Mouse (Mus musculus) Patski (cell line): Measurements from ENCODE around the gene Ppp2r1b. TPM values are rescaled to one million over a fixed set of nuclear protein-coding genes. Genes with fewer than 3 reads are reported as not detected.
"Not testable (repeated sequence)": the region's sequence is repeated elsewhere in the genome, so short reads cannot be mapped to it uniquely, and the experiment has no call there.

ENCODE experiments used
- ATAC-seq: fragments of 100-300 bp; one replicate; pipeline ENCODE4 v1.8.0; 2021
- CTCF ChIA-PET: fragments of 350-600 bp; sonication (Branson Sonifier 250); formaldehyde crosslinking; loops from one replicate; lab custom pipeline; 2022; ENCODE audit warnings: inconsistent platforms; lab: Charles Lee
- POLR2A ChIA-PET: fragments of 350-600 bp; sonication (Branson Sonifier 250); formaldehyde crosslinking; loops from one replicate; lab custom pipeline; 2022; ENCODE audit warnings: antibody characterized with exemption, inconsistent platforms; lab: Charles Lee
- DNase-seq: peaks from one replicate; pipeline ENCODE4 v3.0.0-alpha.2; 2011; ENCODE audit warnings: low read depth, low spot score
- H3K27me3 ChIP-seq: fragments of 371-371 bp; one replicate; pipeline ENCODE4 v1.5.1; 2021
- CTCF ChIP-seq: fragments of 100-300 bp; IDR thresholded peaks from one replicate; pipeline ENCODE4 v1.5.1; 2021
- in situ Hi-C: fragments of 300-500 bp; cut with MboI; formaldehyde crosslinking; loops from 3 replicates; pipeline ENCODE4 v1.11.1; 2018; ENCODE audit warnings: low pct_unique_long_range_greater_than_20kb, mixed read lengths
- polyA plus RNA-seq: library from polyadenylated mRNA; unstranded; gene quantifications from one replicate; pipeline ENCODE4 v1.2.3, GENCODE M21; 2021

The Ppp2r1b gene
- polyA plus RNA-seq, 1 experiment from 2014 or later: 34.9 TPM

- no peak for ATAC-seq
- DNase-seq: no peak
- ChIA-PET POLR2A (no interaction called here), CTCF (no interaction called here)
- no peak for TF ChIP-seq CTCF
- no peaks in the 10 kb centered on the region for H3K27me3 ChIP-seq
- in situ Hi-C loops: loop anchor here (25.0 kb wide), 1 partner anchor 472 kb away; the partner anchor contains the start of gene Colca2
Measured at GRCm38 (mm10) chr9:50815666-50816065, 29.4 kb upstream of the Ppp2r1b start.

- no peak for TF ChIP-seq CTCF
- no peak for DNase-seq
- ATAC-seq: no peak
- H3K27me3 ChIP-seq: no peaks in the 10 kb centered on the region
- ChIA-PET POLR2A (no interaction called here), CTCF (no interaction called here)
- in situ Hi-C loops: loop anchor here (25.0 kb wide), 1 partner anchor 471 kb away; the partner anchor contains the start of gene Colca2
Measured at GRCm38 (mm10) chr9:50816512-50816911, 28.6 kb upstream of the Ppp2r1b start.

GRCm38 (mm10) chr9:50818050-50818449 is 27.1 kb upstream of the Ppp2r1b start:
- ChIA-PET CTCF (no interaction called here), POLR2A (no interaction called here)
- TF ChIP-seq CTCF: no peak
- in situ Hi-C loops: loop anchor here (25.0 kb wide), 1 partner anchor 469 kb away; the partner anchor contains the start of gene Colca2
- no peaks in the 10 kb centered on the region for H3K27me3 ChIP-seq
- DNase-seq (no peak), ATAC-seq (no peak)

GRCm38 (mm10) chr9:50819716-50820115 is 25.4 kb upstream of the Ppp2r1b start:
- DNase-seq (no peak), ATAC-seq (no peak)
- TF ChIP-seq CTCF: no peak
- no peaks in the 10 kb centered on the region for H3K27me3 ChIP-seq
- in situ Hi-C loops: loop anchor here (25.0 kb wide), 1 partner anchor 468 kb away; the partner anchor contains the start of gene Colca2
- POLR2A ChIA-PET: no interaction called here
- CTCF ChIA-PET: no interaction called here

GRCm38 (mm10) chr9:50821651-50822050 is 23.4 kb upstream of the Ppp2r1b start:
- ATAC-seq (no peak), DNase-seq (no peak)
- H3K27me3 ChIP-seq: no peaks in the 10 kb centered on the region
- no peak for TF ChIP-seq CTCF
- in situ Hi-C loops: loop anchor here (25.0 kb wide), 1 partner anchor 466 kb away; the partner anchor contains the start of gene Colca2
- ChIA-PET POLR2A (interaction anchor here (0.6 kb wide), 1 partner anchor 142 kb away, joined by 3 read pairs; no protein-coding TSS in a partner anchor), CTCF (no interaction called here)

GRCm38 (mm10) chr9:50822216-50822615 is 22.9 kb upstream of the Ppp2r1b start:
- in situ Hi-C loops: loop anchor here (25.0 kb wide), 1 partner anchor 465 kb away; the partner anchor contains the start of gene Colca2
- POLR2A ChIA-PET: no interaction called here
- H3K27me3 ChIP-seq: no peaks in the 10 kb centered on the region
- TF ChIP-seq CTCF: no peak
- CTCF ChIA-PET: no interaction called here
- ATAC-seq: no peak
- DNase-seq: no peak

GRCm38 (mm10) chr9:50823779-50824453 is 21.2 kb upstream of the Ppp2r1b start:
- ChIA-PET POLR2A (interaction anchor here (1.2 kb wide), 1 partner anchor 11 kb away, joined by 3 read pairs; no protein-coding TSS in a partner anchor), CTCF (interaction anchor here (1.0 to 1.2 kb wide), 2 partner anchors 12 to 31 kb away, joined by 3 read pairs; no protein-coding TSS in a partner anchor)
- H3K27me3 ChIP-seq: no peaks in the 10 kb centered on the region
- no peak for ATAC-seq
- in situ Hi-C loops: loop anchor here (25.0 kb wide), 1 partner anchor 463 kb away; the partner anchor contains the start of gene Colca2
- TF ChIP-seq CTCF: no peak
- DNase-seq: no peak

GRCm38 (mm10) chr9:50831514-50831913 is 13.6 kb upstream of the Ppp2r1b start:
- DNase-seq (no peak), ATAC-seq (no peak)
- no peak for TF ChIP-seq CTCF
- in situ Hi-C loops: no loop called here
- H3K27me3 ChIP-seq: no peaks in the 10 kb centered on the region
- POLR2A ChIA-PET: no interaction called here
- CTCF ChIA-PET: no interaction called here

- in situ Hi-C loops: no loop called here
- ChIA-PET CTCF (no interaction called here), POLR2A (no interaction called here)
- ATAC-seq: no peak
- TF ChIP-seq CTCF: no peak
- DNase-seq: no peak
- H3K27me3 ChIP-seq: no peaks in the 10 kb centered on the region
Measured at GRCm38 (mm10) chr9:50832162-50832561, 12.9 kb upstream of the Ppp2r1b start.

GRCm38 (mm10) chr9:50832582-50832981 is 12.5 kb upstream of the Ppp2r1b start:
- POLR2A ChIA-PET, in situ Hi-C loops, ATAC-seq, DNase-seq, H3K27me3 ChIP-seq, CTCF ChIA-PET: not testable (repeated sequence)

GRCm38 (mm10) chr9:50833786-50834185 is 11.3 kb upstream of the Ppp2r1b start:
- no peak for DNase-seq
- no peaks in the 10 kb centered on the region for H3K27me3 ChIP-seq
- POLR2A ChIA-PET: interaction anchor here (0.7 kb wide), 1 partner anchor 222 kb away, joined by 5 read pairs; no protein-coding TSS in a partner anchor
- CTCF ChIA-PET: interaction anchor here (1.6 kb wide), 2 partner anchors 8 to 12 kb away, joined by 4 to 6 read pairs; partner anchors contain the start of gene Ppp2r1b
- in situ Hi-C loops: no loop called here
- no peak for TF ChIP-seq CTCF
- no peak for ATAC-seq
